Mouse (Mus musculus) hindbrain, embryonic 12.5 days (tissue): ENCODE measurements around the gene Ak2. TPM values are rescaled to one million over a fixed set of nuclear protein-coding genes. Genes with fewer than 3 reads are reported as not detected.
A peak's percentile ranks its signal among the peaks of the same experiment; 100 is the strongest.

ENCODE experiments used
- ATAC-seq: fragments of 200-750 bp; cut with Nextera tagmentation; 2 replicates; pipeline ENCODE4 v1.8.0; 2017; ENCODE audit warnings: moderate TSS enrichment; ENCODE audit not compliant: low FRiP score
- H3K27ac ChIP-seq: fragments of 300-500 bp; sonication (generic); 2 replicates; pipeline ENCODE4 v1.5.1; 2016; ENCODE audit warnings: mild to moderate bottlenecking
- H3K27me3 ChIP-seq: fragments of 300-500 bp; sonication (generic); 2 replicates; pipeline ENCODE4 v1.6.1; 2016; ENCODE audit warnings: mild to moderate bottlenecking
- H3K36me3 ChIP-seq: fragments of 300-500 bp; sonication (generic); 2 replicates; pipeline ENCODE4 v1.6.1; 2016; ENCODE audit warnings: mild to moderate bottlenecking
- H3K4me1 ChIP-seq: fragments of 300-500 bp; sonication (generic); 2 replicates; pipeline ENCODE4 v1.6.1; 2016
- H3K4me2 ChIP-seq: fragments of 300-500 bp; sonication (generic); replicated peaks from 2 replicates; pipeline ENCODE4 v1.6.1; 2016; ENCODE audit warnings: mild to moderate bottlenecking
- H3K4me3 ChIP-seq: fragments of 300-500 bp; sonication (generic); 2 replicates; pipeline ENCODE4 v1.5.1; 2016; ENCODE audit warnings: mild to moderate bottlenecking
- H3K9ac ChIP-seq: fragments of 300-500 bp; sonication (generic); 2 replicates; pipeline ENCODE4 v1.6.1; 2016; ENCODE audit warnings: mild to moderate bottlenecking, moderate library complexity
- H3K9me3 ChIP-seq: fragments of 300-500 bp; sonication (generic); replicated peaks from 2 replicates; pipeline ENCODE4 v1.6.1; 2016; ENCODE audit warnings: mild to moderate bottlenecking
- WGBS: fragments of 180-500 bp; shearing (Covaris S2); methylation state at CpG from one replicate; pipeline ENCODE4 v1.1.7; 2016; 5-methylcytosine and 5-hydroxymethylcytosine counted together
- polyA plus RNA-seq: library from polyadenylated mRNA; unstranded; fragments of >200 nt; fragmentation: Nextera tagmentation; extraction: Ambion mirVana; gene quantifications from 2 replicates; pipeline ENCODE4 v1.2.1, GENCODE M21; 2016

The Ak2 gene
- polyA plus RNA-seq, 1 experiment from 2014 or later, result 128 TPM

- no peaks in the 10 kb centered on the region for H3K27me3 ChIP-seq
- no peaks in the 10 kb centered on the region for H3K9me3 ChIP-seq
- H3K36me3 ChIP-seq, result no peaks in the 10 kb centered on the region
- H3K9ac ChIP-seq, result peak overlapping the region; percentile 94
- H3K27ac ChIP-seq, result peak overlapping the region; percentile 92
- peak; percentile 96 for ATAC-seq
- peaks cover 19% of the 10 kb centered on the region for H3K4me1 ChIP-seq
- peak overlapping the region; percentile 90 for H3K4me3 ChIP-seq
- WGBS, result 5% methylated on average over 33 of the region's 44 CpGs
- peak overlapping the region; percentile 99 for H3K4me2 ChIP-seq
Measured at GRCm38 (mm10) chr4:129057533-129058206, 65.9 kb downstream of the Ak2 start.

DNA sequence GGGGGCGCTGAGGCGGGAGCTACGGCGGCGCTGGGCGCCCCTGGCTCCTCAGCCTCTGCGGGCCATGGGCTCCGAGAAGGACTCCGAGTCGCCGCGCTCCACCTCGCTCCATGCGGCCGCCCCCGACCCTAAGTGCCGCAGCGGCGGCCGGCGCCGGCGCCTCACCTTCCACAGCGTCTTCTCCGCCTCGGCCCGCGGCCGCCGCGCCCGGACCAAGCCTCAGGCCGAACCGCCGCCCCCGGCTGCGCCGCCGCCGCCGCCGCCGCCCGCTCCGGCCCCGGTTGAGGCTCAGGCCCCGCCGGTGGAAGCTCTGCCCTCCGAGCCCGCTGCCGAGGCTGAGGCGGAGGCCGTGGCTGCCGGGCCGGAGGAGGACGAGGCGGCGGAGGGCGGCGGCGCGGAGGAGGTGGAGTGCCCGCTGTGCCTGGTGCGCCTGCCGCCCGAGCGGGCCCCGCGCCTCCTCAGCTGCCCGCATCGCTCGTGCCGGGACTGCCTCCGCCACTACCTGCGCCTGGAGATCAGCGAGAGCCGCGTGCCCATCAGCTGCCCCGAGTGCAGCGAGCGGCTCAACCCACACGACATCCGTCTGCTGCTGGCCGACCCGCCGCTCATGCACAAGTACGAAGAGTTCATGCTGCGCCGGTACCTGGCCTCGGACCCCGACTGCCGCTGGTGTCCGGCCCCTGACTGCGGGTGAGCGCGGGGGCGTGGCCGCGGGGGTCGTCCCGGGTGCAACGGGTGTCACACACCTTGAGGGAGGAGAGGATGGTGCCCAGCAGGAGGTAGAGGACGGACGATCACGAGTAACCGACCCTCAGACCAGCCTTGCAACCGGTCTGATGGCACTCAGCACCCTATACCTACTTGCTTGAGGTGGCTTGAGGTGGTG, 66.7 kb downstream of the Ak2 start, which contains the start of gene Rnf19b:
Rnf19b (plus strand) TSS at position 65 of the 886 bp plus-strand sequence.
- peak within 1 kb of the TSS; percentile 90 for H3K4me3 ChIP-seq
- WGBS, result under 1% methylated on average over 47 of the region's 107 CpGs
- H3K36me3 ChIP-seq, result no peaks in the 10 kb centered on the region
- H3K27me3 ChIP-seq, result no peaks in the 10 kb centered on the region
- H3K4me1 ChIP-seq, result peaks cover 19% of the 10 kb centered on the region
- H3K27ac ChIP-seq, result peak within 1 kb of the TSS; percentile 92
- H3K9ac ChIP-seq, result peak within 1 kb of the TSS; percentile 94
- ATAC-seq, result peak; percentile 62
- H3K4me2 ChIP-seq, result peak within 1 kb of the TSS; percentile 99
- H3K9me3 ChIP-seq, result no peaks in the 10 kb centered on the region

DNA sequence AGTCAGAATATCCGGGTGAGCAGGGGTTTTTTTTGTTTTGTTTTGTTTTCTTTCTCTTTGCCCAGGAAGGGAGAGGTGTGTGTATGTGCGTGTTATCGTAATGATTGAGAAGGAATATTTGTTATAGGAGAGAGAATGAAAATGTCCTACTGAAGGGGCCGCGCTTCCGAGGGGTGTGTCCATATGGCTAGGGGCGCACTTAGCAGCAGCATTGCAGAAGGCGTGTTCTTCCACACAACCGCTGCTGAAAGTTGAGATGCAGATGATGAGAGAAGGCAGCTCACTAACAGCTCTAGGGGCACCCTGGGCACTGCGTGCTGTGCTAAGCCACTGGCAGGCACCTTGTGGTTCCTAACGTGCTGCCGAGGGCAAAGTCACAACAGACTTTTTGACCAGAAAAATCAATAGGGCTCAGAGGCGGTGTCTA, 67.4 kb downstream of the Ak2 start:
- H3K4me2 ChIP-seq, result peak overlapping the region; percentile 99
- H3K27me3 ChIP-seq, result no peaks in the 10 kb centered on the region
- H3K9me3 ChIP-seq, result no peaks in the 10 kb centered on the region
- 5% methylated on average over 13 of the region's 13 CpGs for WGBS
- H3K4me3 ChIP-seq, result peak overlapping the region; percentile 90
- peak overlapping the region; percentile 92; the same call in 1 of the 2 replicates for H3K27ac ChIP-seq
- peak overlapping the region; percentile 94 for H3K9ac ChIP-seq
- no peaks in the 10 kb centered on the region for H3K36me3 ChIP-seq
- ATAC-seq, result no peak
- H3K4me1 ChIP-seq, result peaks cover 19% of the 10 kb centered on the region

GRCm38 (mm10) chr4:129059922-129060321, 68.2 kb downstream of the Ak2 start:
- Histone ChIP-seq H3K27ac (no peak overlapping the region), H3K4me3 (peak overlapping the region; percentile 90), H3K36me3 (no peaks in the 10 kb centered on the region), H3K27me3 (no peaks in the 10 kb centered on the region), H3K9me3 (no peaks in the 10 kb centered on the region), H3K4me2 (peak overlapping the region; percentile 99), H3K9ac (0 out of 2 replicates have a peak overlapping the region, but pooled peaks have one; percentile 94), H3K4me1 (peaks cover 19% of the 10 kb centered on the region)
- no peak for ATAC-seq
- WGBS, result 51% methylated on average over 4 of the region's 4 CpGs

Other genes with a start within 250 kb of the Ak2 start
- 0.50 and 0.79 TPM in 2 replicates for gene A3galt2, start 236.6 kb upstream of the Ak2 start, polyA plus RNA-seq
- gene Zfp362, start 185.9 kb upstream of the Ak2 start, polyA plus RNA-seq, result 44.3 and 44.7 TPM in 2 replicates
- 21.5 and 24.9 TPM in 2 replicates for gene Trim62, start 108.4 kb upstream of the Ak2 start, polyA plus RNA-seq
- gene Azin2, start 29.5 kb upstream of the Ak2 start, polyA plus RNA-seq, result 17.7 and 21.4 TPM in 2 replicates
- gene Rnf19b, start 66.3 kb downstream of the Ak2 start, polyA plus RNA-seq, result 17.7 and 20.4 TPM in 2 replicates
- gene Tmem54, start 113.6 kb downstream of the Ak2 start, polyA plus RNA-seq, result 1.1 and 1.7 TPM in 2 replicates
- 8.8 and 12.1 TPM in 2 replicates for gene Hpca, start 130.1 kb downstream of the Ak2 start, polyA plus RNA-seq
- gene Fndc5, start 145.0 kb downstream of the Ak2 start, polyA plus RNA-seq, result 3.9 and 6.2 TPM in 2 replicates
- 23.2 and 26.7 TPM in 2 replicates for gene S100pbp, start 197.8 kb downstream of the Ak2 start, polyA plus RNA-seq
- gene Yars, start 197.8 kb downstream of the Ak2 start, polyA plus RNA-seq, result 98.1 and 104 TPM in 2 replicates